Mouse (Mus musculus): ENCODE measurements at regions not wholly inside any gene's neighbourhood (a gene's known extent, or its start where the extent isn't known, plus 50 kb on each side); places are given as distances from the start of the nearest gene placed in this dataset.
A peak's percentile ranks its signal among the peaks of the same experiment; 100 is the strongest.

- no peak for DNase-seq
Observed at GRCm38 (mm10) chr1:100551293-100551692, 778.7 kb downstream of the Cntnap5b start.

- DNase-seq, result peak; percentile 3 to 69
Observed at GRCm38 (mm10) chr1:100556937-100557336, 784.4 kb downstream of the Cntnap5b start.

All from kidney, postnatal 36 days (tissue).